Mouse (Mus musculus) liver, adult 2 months (tissue): ENCODE measurements around the gene Acap1.

Experiments
- CTCF ChIP-seq: fragments of 200-500 bp; IDR thresholded peaks from 2 replicates; pipeline ENCODE4 v1.5.1; 2011; ENCODE audit warnings: low read depth, low read length, control low read depth
- POLR2A ChIP-seq: fragments of 200-500 bp; IDR thresholded peaks from 2 replicates; pipeline ENCODE4 v1.6.1; 2011; ENCODE audit warnings: low read length, control low read depth; ENCODE audit not compliant: insufficient read depth; ENCODE audit errors: extremely low read depth

GRCm38 (mm10) chr11:69936714-69937347 lies 41.5 kb upstream of the Acap1 start:
- TF ChIP-seq CTCF (no peak), POLR2A (no peak)
